Mouse (Mus musculus): ENCODE data around the gene Card10.

The Card10 gene

DNA sequence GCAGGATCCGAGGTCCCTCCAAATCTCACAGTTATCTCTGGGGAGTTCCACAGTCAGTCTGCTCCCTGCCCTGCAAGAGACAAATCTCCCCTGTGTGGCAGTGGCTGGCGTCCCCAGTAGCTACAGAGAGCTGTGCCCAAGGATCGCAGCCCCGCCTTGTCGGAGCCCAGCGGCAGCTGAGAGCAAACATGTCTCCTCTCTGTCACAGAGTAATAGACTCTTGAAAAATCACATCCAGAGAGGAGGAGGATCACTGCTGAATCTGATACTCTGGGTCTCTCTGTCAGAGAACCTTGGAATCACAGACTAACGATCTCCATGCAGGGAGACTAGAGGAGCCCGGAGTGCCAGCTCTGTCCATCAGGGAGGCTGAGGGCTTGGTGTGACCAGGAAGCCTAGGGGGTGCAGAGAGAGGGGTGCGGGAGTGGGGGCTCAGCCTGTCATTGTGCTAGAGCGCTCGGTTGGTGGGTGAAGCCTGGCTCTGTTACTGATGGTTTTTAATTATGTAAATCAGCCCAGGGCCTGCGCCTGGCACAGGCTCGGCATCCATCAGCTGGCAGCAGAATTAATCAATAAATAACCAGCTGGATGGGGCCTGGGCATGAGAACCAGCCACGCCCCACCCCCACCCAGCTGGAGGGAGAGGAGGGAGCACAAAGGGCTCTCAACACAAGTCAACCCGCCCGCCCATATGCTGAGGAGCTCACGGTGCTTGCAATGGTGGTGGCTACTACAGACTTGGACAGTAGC lies 67.2 kb downstream of the Card10 start:
- no peak for DNase-seq (ENCODE audit: low read depth, low spot score)

DNA sequence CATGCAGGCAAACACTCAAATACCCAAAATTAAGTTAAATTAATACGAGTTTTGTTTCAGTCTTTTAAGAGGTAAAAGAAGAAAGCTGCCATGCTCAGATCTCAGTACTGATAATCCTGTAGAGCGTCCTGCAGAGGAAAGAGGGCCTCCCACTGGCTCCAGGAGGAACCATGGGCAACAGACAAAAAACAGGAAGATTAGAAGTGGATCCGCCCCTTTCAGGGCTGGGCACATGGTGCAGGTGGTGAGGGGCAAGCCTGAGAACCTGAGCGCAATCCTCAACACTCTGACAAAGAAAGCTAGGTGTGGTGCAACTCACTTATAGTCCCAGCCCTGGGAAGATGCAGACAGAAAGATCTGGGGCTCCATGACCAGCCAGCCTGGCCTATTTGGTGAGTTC lies 71.0 kb downstream of the Card10 start:
- DNase-seq (ENCODE audit: low read depth, low spot score), result no peak

DNA sequence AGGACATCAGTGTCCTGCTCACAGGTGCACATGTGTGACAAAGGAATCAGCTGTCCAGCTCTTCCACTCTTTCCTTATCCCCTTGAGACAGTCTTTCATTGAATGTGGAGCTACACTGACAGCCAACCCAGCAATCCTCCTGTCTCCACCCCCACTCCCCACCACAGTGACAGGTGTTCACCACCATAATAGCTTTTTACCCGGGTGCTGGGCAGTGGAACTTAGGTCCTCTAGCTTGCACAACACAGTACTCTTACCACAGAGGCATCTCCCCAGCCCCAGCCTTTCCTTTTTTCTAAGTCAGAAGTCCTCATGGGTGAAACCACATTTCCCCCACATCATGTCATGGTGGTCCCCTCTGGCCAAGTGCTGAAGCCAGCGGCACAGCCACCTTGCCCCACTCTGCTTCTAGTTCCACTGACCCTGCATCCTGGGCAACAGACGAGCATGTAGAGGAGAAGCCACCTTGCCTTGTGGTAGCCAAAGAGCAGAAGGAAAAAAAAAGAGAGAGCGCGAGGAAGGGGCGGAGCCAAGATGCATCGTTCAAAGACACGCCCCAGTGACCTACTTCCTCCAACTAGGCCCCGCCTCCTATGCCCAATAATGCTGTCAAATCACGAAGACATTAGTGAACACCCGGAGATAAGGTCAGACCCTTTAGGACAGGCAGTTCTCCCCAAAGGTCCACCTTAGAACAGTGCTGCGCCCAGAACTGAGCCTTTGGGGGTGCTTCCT lies 72.4 kb downstream of the Card10 start:
- no peak for DNase-seq (ENCODE audit: low read depth, low spot score)

DNA sequence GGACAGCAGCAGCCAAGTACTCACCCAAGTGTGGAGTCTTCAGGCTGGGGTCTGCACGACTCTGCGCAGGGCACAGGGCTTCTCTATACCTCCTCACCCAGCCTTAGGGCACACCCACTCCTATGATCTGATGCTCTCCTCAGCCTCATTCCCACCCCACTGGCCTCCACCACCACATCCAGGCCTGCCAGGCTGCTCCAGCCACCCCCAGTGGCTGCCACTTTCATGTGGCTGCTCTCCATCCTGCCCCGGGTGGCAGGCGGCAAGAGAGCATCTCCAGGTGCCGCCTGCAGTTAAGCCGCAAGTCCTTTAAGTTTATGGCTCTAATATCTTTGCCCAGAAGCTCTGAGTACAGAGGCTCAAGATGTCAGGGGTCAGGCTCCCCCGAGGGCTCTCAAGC lies 76.1 kb downstream of the Card10 start:
- DNase-seq (ENCODE audit: low read depth, low spot score), result peak; percentile 38

Measured in CD4-positive helper T cell, adult 2 months (primary cell).